Mouse (Mus musculus): ENCODE data around the gene Gm4756.
"Not testable (repeated sequence)": the region's sequence is repeated elsewhere in the genome, so short reads cannot be mapped to it uniquely, and the experiment has no call there.

The Gm4756 gene

DNA sequence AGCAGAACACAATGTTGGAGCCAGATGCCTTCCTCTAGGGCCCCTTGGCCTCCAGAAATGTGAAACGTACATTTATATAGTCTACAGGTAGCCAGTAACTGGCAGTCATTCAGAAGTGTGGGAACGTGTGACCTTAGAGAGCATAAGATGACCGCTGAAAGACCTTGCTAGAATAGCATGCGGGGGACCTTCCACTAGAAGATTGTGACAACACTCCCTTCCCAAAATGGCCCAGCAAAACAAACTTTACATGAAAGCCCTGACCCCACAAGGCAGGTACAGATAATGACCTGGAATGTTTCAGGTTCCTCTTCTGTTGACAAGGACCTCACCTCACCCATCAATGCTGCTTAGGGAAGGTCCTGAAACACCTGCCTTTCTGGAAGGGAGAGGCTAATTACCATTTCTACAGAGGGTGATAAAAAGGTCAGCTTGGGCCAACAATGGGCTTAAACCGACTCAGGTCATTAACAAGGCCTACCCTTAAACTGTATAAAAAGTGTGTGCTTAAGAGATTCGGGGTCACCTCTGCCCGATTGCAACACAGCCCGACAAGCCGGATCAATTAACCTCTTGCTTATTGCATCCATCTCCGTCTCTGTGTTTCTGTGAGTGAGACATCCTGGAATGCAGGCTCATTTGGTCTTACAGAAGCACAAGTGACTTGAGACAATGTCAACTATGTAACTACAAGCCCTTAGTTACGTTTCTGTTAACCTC, at the start of gene Gm4756:
Gene Gm4756 (minus strand): TSS at position 51 of the 720 bp plus-strand sequence.
- no peak for DNase-seq (ENCODE audit: low spot score)

DNA sequence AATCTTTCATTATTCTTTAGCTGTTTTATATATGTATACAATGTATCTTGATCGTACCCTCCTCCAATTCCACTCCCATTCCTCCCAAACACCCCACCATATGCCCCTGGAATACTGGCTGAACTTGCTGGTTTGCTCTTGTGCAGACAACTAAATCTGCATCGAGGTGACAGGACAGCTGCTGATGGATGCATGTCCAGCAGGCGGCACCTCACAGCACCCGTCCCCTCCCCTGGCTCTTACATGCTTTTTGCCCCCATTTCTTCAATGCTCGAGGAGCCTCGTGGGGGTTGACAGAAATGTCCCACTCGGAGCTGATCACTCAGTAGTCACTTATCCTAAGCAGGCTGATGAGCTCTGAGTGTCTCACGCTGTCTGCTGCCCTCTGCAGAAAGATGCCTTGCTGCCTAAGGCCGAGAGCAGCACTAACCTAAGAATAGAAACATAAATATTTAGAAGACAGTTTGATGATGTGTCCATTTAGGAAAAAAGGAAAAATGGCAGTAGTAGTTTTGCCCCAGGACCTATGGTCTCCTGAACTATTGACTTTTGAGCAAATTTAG, 45.5 kb upstream of the Gm4756 start:
- no peak for DNase-seq (ENCODE audit: low spot score)

- no peak for DNase-seq (ENCODE audit: low spot score)
Measured at GRCm38 (mm10) chr12:72694438-72694837, 45.0 kb upstream of the Gm4756 start.

GRCm38 (mm10) chr12:72693895-72694294, 44.4 kb upstream of the Gm4756 start:
- DNase-seq (ENCODE audit: low spot score) = peak; percentile 35

DNA sequence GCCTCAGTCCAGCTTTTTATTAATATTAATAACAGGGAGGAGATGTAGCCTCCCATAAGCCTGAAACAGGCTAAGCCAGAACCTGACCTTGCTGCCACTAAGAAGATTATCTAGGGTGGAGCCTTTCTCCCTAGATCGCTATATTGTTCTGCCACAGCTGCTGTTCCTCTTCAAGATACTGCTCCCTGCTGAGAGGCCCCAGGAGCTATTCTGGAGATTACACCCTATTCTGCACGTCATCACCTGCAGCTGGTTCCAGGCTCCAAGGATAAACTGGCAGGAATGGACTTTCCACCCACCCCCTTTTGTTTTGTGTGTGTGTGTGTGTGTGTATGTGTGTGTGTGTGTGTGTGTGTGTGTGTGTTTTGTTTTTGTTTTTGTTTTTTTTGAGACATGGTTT, 38.8 kb upstream of the Gm4756 start:
- DNase-seq (ENCODE audit: low spot score) = not testable (repeated sequence)

GRCm38 (mm10) chr12:72687741-72688140, 38.3 kb upstream of the Gm4756 start:
- not testable (repeated sequence) for DNase-seq (ENCODE audit: low spot score)

DNA sequence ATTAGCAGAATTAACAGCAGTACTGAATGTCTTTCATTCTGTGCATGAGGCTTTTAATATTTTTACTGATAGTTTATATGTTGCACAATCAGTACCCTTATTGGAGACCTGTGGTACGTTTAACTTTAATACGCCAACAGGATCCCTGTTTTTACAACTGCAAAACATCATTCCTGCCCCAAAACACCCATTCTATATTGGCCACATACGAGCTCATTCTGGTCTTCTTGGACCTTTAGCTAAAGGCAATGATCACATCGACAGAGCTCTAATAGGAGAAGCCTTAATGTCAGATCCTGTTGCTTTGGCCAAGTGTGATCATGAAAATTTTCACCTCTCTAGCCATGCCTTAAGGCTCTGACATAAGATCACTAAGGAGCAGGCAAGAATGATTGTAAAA, 37.1 kb upstream of the Gm4756 start:
- DNase-seq (ENCODE audit: low spot score) = not testable (repeated sequence)

GRCm38 (mm10) chr12:72683612-72684011, 34.2 kb upstream of the Gm4756 start:
- DNase-seq (ENCODE audit: low spot score) = no peak

- DNase-seq (ENCODE audit: low spot score) = no peak
Measured at GRCm38 (mm10) chr12:72682511-72683282, 33.2 kb upstream of the Gm4756 start.

DNA sequence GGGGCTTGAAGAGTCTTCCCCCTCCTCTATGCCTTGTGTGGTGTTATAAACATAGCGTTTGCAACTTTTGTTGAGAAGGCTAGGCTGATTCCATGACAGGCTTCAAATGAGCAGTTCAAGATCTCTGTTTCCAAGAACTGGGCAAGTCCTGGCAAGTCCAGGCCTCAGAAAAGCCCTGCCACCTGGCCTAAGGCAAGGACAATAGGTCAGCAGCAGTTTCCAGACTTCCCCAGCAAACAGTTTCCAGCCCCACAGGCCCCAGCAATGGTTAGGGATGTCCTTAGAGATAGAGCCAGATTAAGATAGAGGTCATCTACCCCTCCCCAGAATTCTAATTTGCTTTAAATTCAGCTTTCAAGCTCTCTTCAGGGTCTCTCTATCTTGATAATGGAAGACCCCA, 32.5 kb upstream of the Gm4756 start:
- no peak for DNase-seq (ENCODE audit: low spot score)

- no peak for DNase-seq (ENCODE audit: low spot score)
Measured at GRCm38 (mm10) chr12:72679635-72680034, 30.2 kb upstream of the Gm4756 start.

GRCm38 (mm10) chr12:72674820-72675219, 25.4 kb upstream of the Gm4756 start:
- no peak for DNase-seq (ENCODE audit: low spot score)

DNA sequence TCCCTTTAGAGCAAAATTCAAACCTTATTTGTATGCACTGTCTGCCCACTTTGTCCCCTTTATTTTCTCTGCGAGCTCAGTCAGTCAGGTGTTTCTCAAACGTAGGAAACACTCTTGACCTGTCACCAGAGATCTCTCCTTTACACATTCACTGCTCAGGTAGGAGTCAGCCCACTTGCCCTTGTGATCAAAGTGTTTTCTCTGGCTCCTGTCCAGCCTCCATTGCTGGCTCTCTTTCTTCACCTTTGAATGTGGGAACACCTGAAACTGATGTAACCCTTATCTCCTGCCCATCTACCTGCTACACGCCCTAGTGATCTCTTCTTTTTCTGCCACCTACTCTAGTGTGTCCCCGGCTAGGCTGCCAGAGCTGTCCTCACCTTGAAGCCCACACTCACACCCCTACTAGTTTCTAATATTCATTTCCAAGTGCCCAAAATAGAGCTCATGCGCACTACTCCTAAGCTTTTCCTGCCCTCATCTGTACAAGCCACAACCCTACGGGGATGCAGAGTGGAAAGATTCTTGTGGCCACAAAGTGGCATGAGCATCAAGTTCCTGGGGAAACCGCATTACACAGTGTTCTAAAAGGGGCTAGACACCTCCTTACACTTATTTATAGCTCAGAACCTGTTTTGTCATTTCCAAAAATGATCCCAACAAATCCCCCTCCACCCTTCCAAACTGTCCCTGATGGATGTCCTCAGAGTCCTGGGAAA, 24.8 kb upstream of the Gm4756 start:
- no peak for DNase-seq (ENCODE audit: low spot score)

GRCm38 (mm10) chr12:72671516-72672135, 22.2 kb upstream of the Gm4756 start:
- no peak for DNase-seq (ENCODE audit: low spot score)

GRCm38 (mm10) chr12:72670921-72671320, 21.5 kb upstream of the Gm4756 start:
- DNase-seq (ENCODE audit: low spot score) = no peak

GRCm38 (mm10) chr12:72667868-72668469, 18.5 kb upstream of the Gm4756 start:
- no peak for DNase-seq (ENCODE audit: low spot score)

GRCm38 (mm10) chr12:72666015-72666414, 16.6 kb upstream of the Gm4756 start:
- DNase-seq (ENCODE audit: low spot score) = no peak

GRCm38 (mm10) chr12:72664735-72665337, 15.4 kb upstream of the Gm4756 start, which contains the start of gene Dhrs7:
Gene Dhrs7, minus strand, starts transcription at chr12:72664909.
- peak; percentile 29 for DNase-seq (ENCODE audit: low spot score)

DNA sequence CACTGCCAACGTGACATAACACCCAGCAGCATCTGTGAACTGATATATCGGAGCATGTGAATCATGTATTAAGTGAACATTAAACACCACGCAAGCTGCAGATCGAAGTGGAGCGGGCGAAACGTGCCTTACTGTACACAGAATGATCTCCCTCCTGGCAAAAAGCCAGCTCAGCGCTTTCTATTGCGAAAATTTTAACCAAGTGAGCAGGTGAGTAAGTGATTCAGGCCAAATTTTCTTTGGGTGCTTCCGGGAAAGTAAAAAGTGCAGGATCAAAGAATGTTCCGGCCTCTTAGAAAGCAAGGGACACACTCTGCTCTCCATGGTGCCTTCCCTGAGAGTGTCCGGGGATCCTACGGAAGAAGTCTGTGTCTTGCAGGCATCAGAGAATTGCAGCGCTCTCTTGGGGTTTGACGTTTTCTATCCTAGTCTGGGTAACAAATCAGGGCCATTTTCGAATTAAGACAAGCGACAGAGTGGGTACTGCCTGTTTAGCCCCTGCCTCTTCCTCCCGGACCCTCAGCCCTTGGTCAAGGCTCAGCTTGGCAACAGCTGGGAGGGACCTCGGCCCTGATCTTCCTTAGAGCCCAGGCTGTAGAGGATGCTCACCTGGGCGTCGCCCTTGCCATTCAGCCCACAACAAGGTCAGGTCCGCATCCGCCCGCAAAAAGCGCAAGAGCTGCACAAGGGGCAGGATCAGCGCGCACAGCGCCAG, 14.7 kb upstream of the Gm4756 start:
- no peak for DNase-seq (ENCODE audit: low spot score)

DNA sequence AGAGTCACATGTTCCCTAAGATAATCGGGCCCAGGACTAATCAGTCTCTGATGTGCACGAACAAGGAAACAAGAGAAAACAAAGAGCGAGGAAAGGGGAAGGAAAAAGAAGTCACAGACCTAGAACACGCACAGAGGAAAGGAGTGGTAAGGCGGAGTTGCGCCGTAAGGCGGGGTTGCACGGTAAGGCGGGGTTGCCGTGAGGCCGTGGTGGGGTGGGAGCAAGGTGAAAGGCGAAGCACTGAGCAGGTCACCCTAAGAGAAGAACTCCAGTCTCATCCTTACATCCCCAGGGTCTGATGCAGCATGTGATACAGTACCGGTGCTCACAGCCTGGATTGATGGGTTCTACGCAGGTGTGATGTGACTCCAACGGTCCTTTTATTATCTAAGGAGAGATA, 6.3 kb upstream of the Gm4756 start:
- DNase-seq (ENCODE audit: low spot score) = no peak

All from layer of hippocampus, adult 9-10 months (tissue).